ENCODE assay signal across 9 mouse cellular contexts in genomic region chr12:69424971-69425370, GRCm38 (mm10). TPM values are rescaled to one million over a fixed set of nuclear protein-coding genes. Genes with fewer than 3 reads are reported as not detected.
A peak's percentile ranks its signal among the peaks of the same experiment; 100 is the strongest.
DNase-seq lines count a peak whose midpoint lies in the region; ATAC-seq and TF ChIP-seq lines count a peak whose summit lies in the region.
"Had no signal": no experiment of that assay in that cellular context is flagged by ENCODE, and none has a peak within 500 bp of the region (broad histone marks: within the 10 kb centered on the region; RNA-seq: fewer than 3 reads in every experiment).

No protein-coding gene starts in this region.

- H3K9ac ChIP-seq in forebrain, embryonic 11.5 days (ENCODE audit: low read length), result no peak overlapping the region
- no peak overlapping the region for H3K9ac ChIP-seq in forebrain, postnatal 0 days
- no peak overlapping the region for H3K9ac ChIP-seq in liver, embryonic 15.5 days

- WGBS in forebrain, embryonic 11.5 days, result 55% methylated on average over 14 of the region's 14 CpGs
- WGBS in forebrain, postnatal 0 days, result 57% methylated on average over 14 of the region's 14 CpGs
- WGBS in liver, embryonic 15.5 days (ENCODE audit: insufficient replicate concordance), result 59% methylated on average over 14 of the region's 14 CpGs

- no peaks in the 10 kb centered on the region for H3K27me3 ChIP-seq in forebrain, embryonic 11.5 days (ENCODE audit: control insufficient read depth, insufficient read depth, low read length)
- H3K27me3 ChIP-seq in forebrain, postnatal 0 days (ENCODE audit: insufficient read depth, low read length), result no peaks in the 10 kb centered on the region
- H3K27me3 ChIP-seq in liver, embryonic 15.5 days, result no peaks in the 10 kb centered on the region

- ATAC-seq in forebrain, embryonic 11.5 days (replicated peaks; ENCODE audit: low FRiP score), result 0 out of 2 replicates have a peak, but pooled peaks have one; percentile 18
- ATAC-seq in forebrain, postnatal 0 days, result no peak
- ATAC-seq in liver, embryonic 15.5 days (ENCODE audit: insufficient read depth), result 0 out of 2 replicates have a peak, but pooled peaks have one; percentile 40
- no peak for ATAC-seq in activated CD4-positive, CD25-positive, alpha-beta regulatory T cell, adult 4 months

- DNase-seq in forebrain, embryonic 11.5 days (ENCODE audit: low spot score), result no peak
- no peak for DNase-seq in forebrain, postnatal 0 days
- peak; percentile 84 for DNase-seq in R1 (ENCODE audit: low read depth, low spot score)
- DNase-seq in heart, postnatal 4 days, result peak; percentile 41
- DNase-seq in cerebellum, postnatal 25 days, result no peak
- no peak for DNase-seq in left cerebral cortex, postnatal 4 days
- DNase-seq: cerebellum, postnatal 36 days had no signal

- intact Hi-C loops in left cerebral cortex, postnatal 4 days (cut with DNase I), result no loop called here

- no peak overlapping the region for H3K27ac ChIP-seq in forebrain, embryonic 11.5 days (ENCODE audit: low read depth, low read length)
- no peak overlapping the region for H3K27ac ChIP-seq in forebrain, postnatal 0 days (ENCODE audit: low read depth, low read length)
- no peak overlapping the region for H3K27ac ChIP-seq in liver, embryonic 15.5 days (replicated peaks)

- no peak for TF ChIP-seq CTCF in forebrain, postnatal 0 days (IDR thresholded peaks at IDR 0.05; ENCODE audit: low read depth)

- H3K4me2 ChIP-seq in forebrain, embryonic 11.5 days (ENCODE audit: low read depth, low read length, severe bottlenecking), result no peak overlapping the region
- no peak overlapping the region for H3K4me2 ChIP-seq in forebrain, postnatal 0 days (ENCODE audit: low read depth)
- no peak overlapping the region for H3K4me2 ChIP-seq in liver, embryonic 15.5 days

- no peak overlapping the region for H3K4me3 ChIP-seq in forebrain, embryonic 11.5 days (ENCODE audit: low read depth, low read length)
- H3K4me3 ChIP-seq in forebrain, postnatal 0 days (ENCODE audit: low read depth, low read length), result no peak overlapping the region
- no peak overlapping the region for H3K4me3 ChIP-seq in liver, embryonic 15.5 days (replicated peaks)

- H3K9me3 ChIP-seq in forebrain, embryonic 11.5 days (ENCODE audit: control insufficient read depth, low read length), result peaks cover 5% of the 10 kb centered on the region; the same call in 1 of the 2 replicates
- H3K9me3 ChIP-seq in forebrain, postnatal 0 days (ENCODE audit: low read length), result no peaks in the 10 kb centered on the region
- no peaks in the 10 kb centered on the region for H3K9me3 ChIP-seq in liver, embryonic 15.5 days (replicated peaks)

- H3K36me3 ChIP-seq in forebrain, embryonic 11.5 days (ENCODE audit: control insufficient read depth, insufficient read depth, low read length), result no peaks in the 10 kb centered on the region
- no peaks in the 10 kb centered on the region for H3K36me3 ChIP-seq in forebrain, postnatal 0 days (ENCODE audit: insufficient read depth)
- no peaks in the 10 kb centered on the region for H3K36me3 ChIP-seq in liver, embryonic 15.5 days (replicated peaks)

- H3K4me1 ChIP-seq in forebrain, embryonic 11.5 days (replicated peaks; ENCODE audit: control insufficient read depth, insufficient read depth, low read length), result no peaks in the 10 kb centered on the region
- H3K4me1 ChIP-seq in forebrain, postnatal 0 days (ENCODE audit: insufficient read depth), result no peaks in the 10 kb centered on the region
- no peaks in the 10 kb centered on the region for H3K4me1 ChIP-seq in liver, embryonic 15.5 days (replicated peaks)

RNA-seq across cellular contexts. Expression of gene Gm9887, which starts 52.7 kb away (rescaled TPM):
- 0.80 and 2.3 TPM in 2 replicates for polyA plus RNA-seq in forebrain, embryonic 11.5 days (2014; fragmentation: Nextera tagmentation; extraction: Ambion mirVana)
- total RNA-seq in forebrain, postnatal 0 days (2014; rRNA removed), result 1.6 and 1.8 TPM in 2 replicates
- polyA plus RNA-seq in forebrain, postnatal 0 days (2015; fragmentation: Nextera tagmentation; extraction: Ambion mirVana), result 1.1 and 1.8 TPM in 2 replicates
- total RNA-seq in heart, postnatal 4 days (2021), result under 1 TPM; 0.48 to 0.77 TPM
- polyA plus RNA-seq in liver, embryonic 15.5 days (2015; fragmentation: Nextera tagmentation; extraction: Ambion mirVana), result 0.56 and 1.2 TPM in 2 replicates
- total RNA-seq in left cerebral cortex, postnatal 4 days (2021), result 1 to 10 TPM in 1 of 2 experiments, not detected in 1; 1.4 TPM
- polyA plus RNA-seq in activated CD4-positive, CD25-positive, alpha-beta regulatory T cell, adult 4 months (2017; shearing (Covaris generic)), result not detected

RNA-seq across cellular contexts. Expression of gene Arf6, which starts 53.0 kb away (rescaled TPM):
- 48.7 and 59.7 TPM in 2 replicates for polyA plus RNA-seq in forebrain, embryonic 11.5 days (2014; fragmentation: Nextera tagmentation; extraction: Ambion mirVana)
- total RNA-seq in forebrain, postnatal 0 days (2014; rRNA removed), result 108 and 110 TPM in 2 replicates
- polyA plus RNA-seq in forebrain, postnatal 0 days (2015; fragmentation: Nextera tagmentation; extraction: Ambion mirVana), result 52.9 and 56.3 TPM in 2 replicates
- total RNA-seq in heart, postnatal 4 days (2021), result 100 to 1,000 TPM; 103 to 104 TPM
- 33.0 and 33.3 TPM in 2 replicates for polyA plus RNA-seq in liver, embryonic 15.5 days (2015; fragmentation: Nextera tagmentation; extraction: Ambion mirVana)
- 10 to 100 TPM; 70.7 to 71.8 TPM for total RNA-seq in left cerebral cortex, postnatal 4 days (2021)
- polyA plus RNA-seq in activated CD4-positive, CD25-positive, alpha-beta regulatory T cell, adult 4 months (2017; shearing (Covaris generic)), result 10 to 100 TPM; 35.2 to 74.5 TPM

Comparison
In these comparisons a context has a peak if more than half of its experiments do, and no peak if none do; other contexts are left out.
1. ATAC-seq: peak in forebrain, embryonic 11.5 days (single experiment) and liver, embryonic 15.5 days (single experiment); none in forebrain, postnatal 0 days (single experiment) and activated CD4-positive, CD25-positive, alpha-beta regulatory T cell, adult 4 months (single experiment).
2. DNase-seq: peak in R1 (single experiment) and heart, postnatal 4 days (single experiment); none in forebrain, embryonic 11.5 days (single experiment), forebrain, postnatal 0 days (single experiment), cerebellum, postnatal 25 days (0 of 2) and left cerebral cortex, postnatal 4 days (single experiment).